Mouse (Mus musculus) gastrocnemius, postnatal 25 days (tissue): ENCODE data around the gene Cux2. TPM values are rescaled to one million over a fixed set of nuclear protein-coding genes. Genes with fewer than 3 reads are reported as not detected.

Experiments
- DNase-seq: peaks from one replicate; pipeline ENCODE4 v3.0.0; 2022
- total RNA-seq, 2 experiments: library from RNA; stranded (reverse); gene quantifications; 1 replicate in 1 of 2; 2 replicates in 1 of 2; pipeline ENCODE4 v1.2.3; 2021

The Cux2 gene
- total RNA-seq, 2 experiments from 2014 or later: 1.8 to 6.9 TPM

DNA sequence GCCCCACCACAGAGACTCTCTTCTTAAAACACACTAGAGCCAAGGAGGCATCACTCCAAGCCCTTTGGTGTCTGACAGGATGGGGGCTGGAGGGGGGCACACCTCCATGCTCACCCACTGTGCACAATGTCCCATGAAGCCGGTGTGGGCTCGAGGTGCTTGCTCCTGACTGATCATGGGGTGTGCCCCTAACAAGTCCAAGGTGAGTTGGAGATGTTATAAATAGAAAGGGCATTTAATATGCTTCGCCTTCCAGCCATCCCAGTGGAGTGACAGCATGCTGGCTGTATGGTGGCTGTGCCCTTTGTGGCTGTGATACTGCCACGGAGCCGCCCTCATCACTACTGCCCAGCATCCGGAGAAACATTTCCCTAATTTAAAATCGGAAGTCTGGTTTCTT, 87.5 kb downstream of the Cux2 start:
- DNase-seq: no peak

DNA sequence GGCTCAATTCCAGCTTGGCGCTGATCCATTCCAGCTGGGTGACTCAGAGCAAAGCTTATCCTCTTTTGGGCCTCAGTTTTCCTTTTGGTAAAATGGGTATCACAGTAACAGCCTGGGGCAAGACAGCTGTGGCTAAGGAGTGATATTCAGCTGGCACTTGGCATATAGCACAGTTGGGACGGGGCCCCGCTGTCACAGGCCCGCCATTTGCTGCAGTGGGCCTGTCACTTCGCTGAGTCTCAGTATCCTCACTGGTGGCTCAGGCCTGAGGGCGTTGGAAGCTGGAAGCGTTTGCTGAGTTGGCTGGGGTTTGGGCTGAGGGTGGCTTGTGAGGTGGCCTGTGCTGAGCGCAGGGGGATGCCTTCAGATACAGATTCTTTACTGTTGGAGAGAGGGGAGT, 88.6 kb downstream of the Cux2 start:
- no peak for DNase-seq

DNA sequence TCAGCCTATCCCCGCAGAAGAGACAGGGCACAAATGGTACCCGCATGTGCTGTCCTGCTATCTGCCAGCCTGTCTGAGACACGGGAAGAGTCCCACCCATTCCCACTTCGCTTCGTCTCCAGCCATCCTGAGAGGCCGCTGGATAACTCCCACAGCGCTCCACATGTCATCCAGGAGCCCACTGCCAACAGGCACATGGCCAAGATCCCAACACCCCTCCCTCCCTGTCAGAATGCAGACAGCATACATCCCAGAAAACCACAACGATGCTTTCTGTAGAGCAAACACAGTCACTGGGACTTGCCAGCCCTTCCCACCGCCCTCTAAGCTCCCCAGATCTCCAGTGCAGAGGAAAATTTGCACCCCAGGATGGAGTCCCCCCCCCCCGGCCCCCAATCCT, 90.2 kb downstream of the Cux2 start:
- no peak for DNase-seq

DNA sequence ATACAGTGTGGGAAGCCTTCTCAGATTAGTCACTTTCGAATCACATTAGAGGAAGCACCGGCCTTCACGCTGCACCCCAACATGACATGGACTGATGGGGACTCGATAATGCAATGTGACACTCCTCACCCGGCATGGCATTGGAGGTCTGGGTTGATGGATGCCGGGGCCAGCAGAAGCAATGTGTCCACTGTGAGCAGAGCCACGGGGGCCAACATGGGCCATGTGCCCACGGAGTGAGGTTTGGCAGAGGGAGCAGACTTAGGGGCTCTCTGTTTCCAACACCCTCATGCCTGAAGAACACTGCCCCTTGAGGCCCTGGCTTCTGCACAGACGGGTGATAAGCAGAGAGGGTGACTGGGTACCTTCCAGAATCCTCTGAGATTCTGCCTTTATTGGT, 91.4 kb downstream of the Cux2 start:
- no peak for DNase-seq

DNA sequence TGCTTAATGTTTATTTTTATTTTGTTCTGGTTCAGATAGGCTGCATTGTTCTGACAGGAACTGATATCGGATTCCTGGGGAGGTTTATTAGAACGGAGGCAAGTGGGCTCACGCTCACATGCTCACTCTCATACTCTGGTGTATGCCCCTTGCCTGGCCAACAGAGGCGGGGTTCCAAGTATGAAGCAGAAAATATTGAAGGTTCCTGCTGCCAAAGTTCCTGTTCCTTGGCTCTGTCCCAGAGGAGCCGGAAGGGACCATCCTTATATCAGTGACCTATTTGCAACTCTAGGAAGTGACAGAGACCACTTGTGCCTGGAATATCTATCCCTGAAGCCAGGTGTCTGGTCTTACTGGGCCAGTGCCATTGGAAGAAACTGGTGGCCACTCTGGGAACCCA, 94.1 kb downstream of the Cux2 start:
- no peak for DNase-seq

DNA sequence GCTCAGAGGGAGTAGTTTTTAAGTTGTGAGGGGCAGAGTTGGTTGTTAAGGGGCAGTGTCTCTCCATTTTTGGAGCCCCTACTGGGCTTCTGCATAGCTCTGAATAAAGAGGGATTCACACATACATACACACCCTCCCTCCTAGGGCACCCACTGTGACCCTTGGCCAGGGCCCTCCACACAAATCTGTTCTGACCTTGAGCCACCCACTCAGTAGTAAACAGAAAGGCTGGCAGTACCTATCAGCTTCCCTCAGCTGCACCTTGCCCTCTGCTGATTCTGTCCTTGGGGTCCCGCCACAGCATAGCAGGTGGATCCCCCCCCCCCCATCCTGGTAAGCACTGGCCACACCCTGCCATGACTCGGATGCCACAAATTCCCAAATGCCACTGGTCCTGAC, 99.7 kb downstream of the Cux2 start:
- DNase-seq: no peak

DNA sequence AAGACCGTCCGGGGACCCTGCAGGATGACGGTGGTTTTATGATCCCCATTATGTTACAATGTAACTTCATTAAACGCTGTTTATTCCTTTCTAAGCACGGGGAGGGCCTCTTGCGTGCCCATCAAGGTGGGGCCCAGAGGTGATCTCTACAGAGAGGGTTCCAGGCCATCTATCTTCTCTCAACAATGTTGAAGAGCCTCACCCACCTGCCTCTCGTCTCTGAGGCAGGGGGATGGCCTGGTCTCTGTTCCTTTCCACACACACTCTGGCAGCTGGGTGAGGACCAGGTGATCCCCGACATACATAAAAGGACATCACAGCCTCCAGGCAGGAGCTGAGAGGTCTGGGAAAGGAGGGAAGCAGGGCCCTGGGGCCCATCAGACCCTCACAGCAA, 100.9 kb downstream of the Cux2 start:
- DNase-seq: no peak

DNA sequence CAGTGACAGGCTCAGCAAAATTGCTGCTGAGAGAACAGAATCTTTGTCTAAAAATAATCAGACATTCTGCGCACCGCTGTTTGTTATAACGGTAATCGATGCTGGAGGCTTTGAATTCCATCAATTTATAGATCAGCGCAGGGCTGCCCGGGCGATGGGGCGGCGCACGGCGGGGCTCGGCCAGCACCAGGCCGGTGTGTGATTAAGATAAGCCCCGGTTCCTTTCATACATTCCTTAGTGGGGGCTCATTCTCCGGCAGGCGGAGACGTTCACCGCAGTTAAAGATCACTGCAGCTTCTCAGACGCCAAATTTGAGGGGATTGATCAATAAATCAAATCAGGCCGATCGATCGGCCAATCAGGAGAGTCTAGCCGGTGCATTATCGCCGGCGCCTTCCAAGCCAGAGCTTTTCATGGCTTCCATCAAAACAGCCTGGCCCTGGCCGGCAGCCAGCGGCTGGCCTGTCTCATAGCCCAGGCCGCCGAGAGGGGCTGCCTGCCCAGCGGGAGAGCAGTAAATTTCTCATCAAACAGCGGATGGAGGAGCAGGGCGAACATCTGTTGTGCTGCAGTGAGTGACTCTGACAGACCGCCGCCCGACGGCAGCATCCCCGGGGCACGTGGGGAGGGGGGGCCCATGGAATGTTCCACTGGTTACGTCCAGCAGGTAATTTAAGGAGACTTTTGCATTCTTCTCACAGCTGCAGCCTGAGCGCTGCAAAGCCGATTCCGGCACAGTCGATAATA, 101.4 kb downstream of the Cux2 start:
- no peak for DNase-seq

DNA sequence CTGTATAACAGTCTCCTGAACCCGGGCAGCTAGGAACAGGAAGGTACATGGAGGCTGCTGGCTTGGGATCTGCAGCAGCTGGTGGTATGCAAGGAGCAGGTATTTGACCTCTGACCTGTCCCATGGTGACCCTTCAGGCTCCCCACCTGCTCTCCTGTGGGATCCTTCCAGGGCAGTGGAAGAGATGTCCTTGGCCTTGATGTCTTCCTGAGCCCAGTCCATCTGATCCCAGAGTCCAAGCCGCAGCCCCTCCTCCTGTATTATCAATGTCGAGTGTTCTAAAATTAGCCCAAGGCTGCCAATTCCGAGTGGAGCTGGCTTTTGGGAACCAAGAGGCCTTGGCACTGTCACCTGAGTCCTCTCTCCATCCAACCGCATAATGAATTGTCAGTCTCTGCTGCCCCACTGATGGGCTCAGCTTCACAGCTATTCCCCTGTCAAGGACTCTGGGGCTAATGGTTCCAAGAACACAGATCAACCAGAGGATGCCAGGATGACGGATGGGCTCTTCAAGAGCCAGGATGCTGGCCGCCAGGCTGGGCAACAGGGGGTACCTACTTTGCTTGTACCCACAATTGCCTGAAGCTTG, 103.2 kb downstream of the Cux2 start:
- no peak for DNase-seq

DNA sequence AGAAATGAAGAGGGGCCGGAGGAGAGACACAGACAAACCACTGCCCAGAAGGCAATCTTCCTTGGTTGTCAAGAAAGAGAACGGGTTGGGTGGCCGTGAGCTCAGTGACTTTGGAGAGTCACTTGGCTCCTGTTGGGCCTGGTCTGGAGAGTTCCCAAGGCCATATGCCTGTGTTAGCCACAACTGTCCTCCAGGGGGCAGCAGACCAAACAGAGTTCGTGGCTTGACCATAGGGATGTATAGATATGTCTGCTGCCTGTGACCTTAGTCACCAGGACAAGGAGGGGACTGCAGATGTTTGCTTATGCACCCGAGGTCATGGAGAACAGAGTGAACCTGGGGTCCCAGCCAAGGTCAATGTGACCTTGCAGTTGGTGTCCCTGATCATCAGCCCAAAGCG, 104.1 kb downstream of the Cux2 start:
- no peak for DNase-seq

DNA sequence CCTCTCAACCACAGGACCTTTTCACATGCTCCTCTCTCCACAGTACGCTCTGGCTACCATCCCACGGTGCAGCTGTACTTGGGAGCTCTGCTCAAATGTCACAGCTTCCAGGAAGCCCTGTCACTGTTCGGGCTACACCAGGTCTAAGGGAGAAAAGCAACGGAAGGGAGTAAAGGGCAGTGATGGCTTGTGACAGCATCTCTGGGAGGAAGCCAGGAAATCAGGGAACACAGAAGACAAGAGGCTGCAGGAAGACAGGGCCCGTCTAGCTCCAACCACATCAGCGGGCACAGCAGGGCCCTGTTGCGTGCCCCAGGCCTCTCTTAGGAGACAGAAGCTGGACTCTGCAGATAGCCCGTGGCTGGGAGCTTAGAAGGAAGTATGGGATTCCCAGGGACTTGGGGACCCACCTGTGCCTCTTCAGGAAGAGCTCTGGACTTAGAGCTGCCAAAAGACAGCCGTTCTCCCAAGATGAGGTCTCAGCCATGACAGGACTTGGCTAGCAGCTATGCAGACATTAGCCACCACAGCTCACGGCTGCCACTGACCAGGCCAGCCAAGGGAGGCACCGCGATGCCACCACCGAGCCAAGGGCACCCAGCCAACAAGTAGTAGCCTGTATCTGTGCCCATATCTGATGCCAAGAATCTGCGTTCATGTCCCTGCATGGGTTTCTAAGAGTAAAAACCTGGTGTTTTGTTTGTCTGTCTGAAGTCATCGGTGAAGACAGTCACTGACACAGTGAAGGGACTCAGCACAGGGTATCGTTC, 105.7 kb downstream of the Cux2 start:
- peak; percentile 60 for DNase-seq

DNA sequence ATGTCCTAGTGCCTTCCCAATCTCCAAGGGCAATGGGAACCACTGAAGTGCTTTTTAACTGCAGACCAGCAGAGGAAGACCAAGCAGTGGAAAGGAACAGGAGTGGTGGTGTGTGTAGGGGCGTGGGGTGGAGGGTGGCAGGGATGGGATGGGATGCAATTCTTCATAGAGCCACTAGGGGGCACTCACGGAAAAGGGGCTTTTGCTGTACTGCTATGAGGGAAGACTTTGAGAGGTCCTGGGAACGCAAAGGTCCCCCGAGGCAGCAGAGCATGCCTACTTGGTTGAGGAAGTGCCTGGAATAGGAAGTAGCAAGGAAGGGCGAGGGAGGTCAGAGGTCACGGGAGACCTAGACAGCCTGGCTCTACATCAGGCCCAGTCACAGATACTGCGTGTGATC, 106.4 kb downstream of the Cux2 start:
- no peak for DNase-seq

DNA sequence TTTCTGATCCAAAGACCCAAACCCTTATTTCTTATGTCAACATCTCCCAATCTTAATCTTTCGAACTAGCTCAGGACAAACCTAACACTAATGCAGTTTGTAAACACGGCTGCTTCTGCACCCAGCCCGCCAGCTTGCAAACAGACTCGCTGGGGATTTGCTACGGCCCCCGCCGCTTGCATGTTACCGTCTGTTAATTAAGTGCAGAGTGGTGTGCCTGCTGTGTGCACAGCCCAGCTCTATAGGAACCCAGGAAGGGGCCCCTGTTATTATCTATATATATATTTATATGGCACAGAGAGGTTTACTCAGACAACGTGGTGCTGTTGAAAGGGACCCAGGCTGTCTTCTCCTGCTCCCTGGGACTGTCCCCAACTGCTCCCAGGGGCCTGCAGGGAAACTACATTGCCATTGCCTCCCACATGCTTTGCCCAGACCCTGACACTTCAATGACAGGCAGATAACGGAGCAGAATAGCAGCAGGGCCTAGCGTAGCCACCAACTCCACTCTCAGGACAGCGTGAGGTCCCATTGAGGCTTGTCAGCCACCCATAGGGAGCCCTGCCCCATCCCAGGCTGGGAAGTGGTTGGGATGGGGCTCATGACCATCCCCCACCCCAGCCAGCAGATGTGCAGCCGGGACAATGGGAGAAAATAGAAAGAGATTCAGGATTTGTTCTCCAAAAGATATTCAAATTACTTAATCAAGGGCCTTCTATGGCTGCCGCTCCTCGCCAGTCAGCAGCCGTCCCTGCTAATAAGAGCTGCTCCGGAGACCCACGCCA, 111.6 kb downstream of the Cux2 start:
- DNase-seq: no peak

DNA sequence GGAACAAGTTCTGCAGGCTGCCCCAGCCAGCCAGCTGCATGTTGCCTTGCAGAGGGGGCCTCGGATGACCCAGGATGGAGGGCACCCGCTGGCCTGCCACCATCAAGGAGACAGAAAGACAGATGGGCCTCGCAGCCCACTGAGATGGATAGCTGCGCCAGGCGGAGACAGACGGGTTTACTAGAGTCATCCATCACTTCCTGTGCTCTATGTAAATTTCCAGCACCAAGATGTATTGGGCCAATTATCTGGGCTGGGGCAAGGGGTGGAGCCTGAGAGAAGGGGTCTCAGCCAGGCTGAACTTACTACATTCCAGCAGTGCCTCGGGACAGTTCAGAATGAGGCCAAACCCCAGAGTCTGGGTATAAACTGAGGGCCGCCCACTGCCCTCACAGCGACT, 119.6 kb downstream of the Cux2 start:
- DNase-seq: no peak

DNA sequence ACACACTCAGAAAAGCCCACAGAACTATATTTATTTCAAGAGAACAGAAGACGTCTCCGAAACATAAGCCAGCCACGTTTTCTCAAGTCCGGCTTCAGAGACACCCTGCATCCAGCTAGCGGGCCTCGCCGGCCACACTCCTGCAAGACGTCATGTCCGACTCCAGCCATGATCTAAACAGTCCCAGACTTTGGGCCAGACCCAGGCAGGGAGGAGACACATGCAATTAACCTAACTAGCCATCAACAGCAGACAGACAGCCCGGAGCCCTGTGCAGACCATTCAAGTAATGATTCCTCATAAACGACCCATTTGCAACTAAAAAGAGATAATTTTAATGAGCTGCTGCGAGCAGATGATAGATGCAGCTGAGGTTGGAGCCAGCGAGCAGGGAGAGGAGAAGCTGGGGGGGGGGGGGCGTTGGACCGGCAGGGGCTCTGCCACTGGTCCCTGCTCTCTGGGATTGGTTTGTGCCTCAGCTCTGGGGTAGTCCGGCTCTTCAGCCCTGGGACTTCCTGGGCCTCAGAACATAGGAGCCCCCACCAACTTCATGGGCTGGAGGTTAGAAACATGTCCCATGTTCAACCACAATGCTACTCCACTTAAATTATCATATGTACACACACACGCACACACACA, 121.4 kb downstream of the Cux2 start:
- DNase-seq: no peak

DNA sequence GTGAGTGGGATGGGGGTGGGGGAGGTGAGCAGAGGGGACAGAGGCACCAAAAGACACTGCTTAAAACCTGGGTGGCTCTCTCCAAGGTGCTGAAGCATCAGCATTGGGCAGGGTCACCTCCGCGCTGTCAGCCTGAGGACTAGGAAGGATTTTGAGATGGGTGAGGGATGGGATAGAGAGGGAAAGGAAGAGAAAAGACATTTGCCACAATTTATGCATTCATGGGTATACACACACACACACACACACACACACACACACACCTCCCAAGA, 123.4 kb downstream of the Cux2 start:
- no peak for DNase-seq

DNA sequence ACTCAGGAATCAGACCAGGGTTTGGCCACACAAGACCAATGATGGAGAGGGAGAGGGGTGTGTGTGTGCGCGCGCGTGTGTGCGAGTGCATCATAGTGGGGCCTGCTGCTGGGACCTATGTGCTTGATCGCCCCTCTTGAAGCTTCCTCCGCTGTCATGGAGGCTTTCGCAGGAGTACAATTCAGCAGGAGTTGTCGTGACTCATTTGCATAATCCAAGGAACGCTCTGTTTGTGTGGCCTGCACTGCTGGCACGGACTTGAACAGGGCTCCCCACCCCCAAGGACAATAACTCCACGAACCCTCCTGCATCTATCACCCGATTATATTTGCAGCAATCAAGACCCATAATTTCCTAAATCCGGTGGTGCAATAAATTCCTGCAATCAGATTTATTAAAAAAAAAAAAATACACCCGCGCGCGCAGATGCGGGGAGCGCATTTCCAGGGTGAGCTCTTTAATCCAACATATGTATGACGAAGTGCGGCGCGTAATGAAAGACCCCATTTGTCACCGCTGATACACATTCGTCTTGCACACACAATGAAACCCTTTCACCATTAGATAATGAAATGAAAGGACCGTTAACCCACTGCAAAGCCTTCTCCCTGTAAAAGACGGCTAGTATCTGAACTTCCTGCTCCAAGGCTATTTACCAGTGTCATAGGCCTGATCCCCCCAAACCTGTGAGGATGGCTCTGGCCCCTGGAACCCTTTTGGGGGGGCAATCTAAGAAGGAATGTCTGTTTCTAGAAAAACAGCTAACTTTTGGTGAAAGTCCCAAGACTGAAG, 124.0 kb downstream of the Cux2 start:
- DNase-seq: no peak

DNA sequence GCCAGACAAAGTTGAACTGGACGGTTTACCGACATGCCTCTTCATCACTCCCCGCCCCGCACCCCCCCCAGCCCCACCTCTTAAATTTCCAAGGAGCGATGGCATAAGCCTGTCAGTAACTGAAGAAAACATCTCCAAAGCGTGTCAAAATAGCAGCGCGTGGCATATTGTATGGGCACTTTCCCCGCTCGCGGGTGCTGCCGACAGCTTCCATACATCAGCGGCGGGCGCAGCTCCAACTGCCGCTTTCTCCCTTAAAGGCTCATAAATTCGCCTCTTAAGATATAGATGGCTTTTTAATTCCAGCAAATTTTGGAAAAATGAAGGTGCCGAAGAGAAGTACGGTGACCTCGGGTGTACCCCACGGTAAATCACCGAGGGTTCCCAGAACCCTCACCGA, 124.6 kb downstream of the Cux2 start:
- no peak for DNase-seq

DNA sequence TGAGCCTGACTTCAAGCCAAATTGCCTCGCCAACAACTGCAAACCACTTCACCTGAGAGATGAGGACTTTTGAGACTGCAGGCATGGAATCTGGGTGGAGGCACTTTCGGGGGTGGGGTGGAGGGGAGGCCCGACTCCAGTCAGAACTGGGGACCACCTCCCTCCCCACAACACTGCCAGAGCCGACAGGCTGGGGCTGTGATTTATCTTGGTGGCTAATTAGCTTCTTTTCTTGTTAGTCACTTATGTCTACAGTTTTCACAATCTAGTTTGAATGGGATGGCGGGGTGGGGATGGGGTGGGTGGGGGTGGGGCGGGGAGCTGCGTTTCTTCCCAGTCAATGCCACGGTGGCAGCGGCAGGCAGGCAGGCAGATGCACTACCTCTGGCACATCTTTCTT, 125.5 kb downstream of the Cux2 start:
- DNase-seq: no peak

DNA sequence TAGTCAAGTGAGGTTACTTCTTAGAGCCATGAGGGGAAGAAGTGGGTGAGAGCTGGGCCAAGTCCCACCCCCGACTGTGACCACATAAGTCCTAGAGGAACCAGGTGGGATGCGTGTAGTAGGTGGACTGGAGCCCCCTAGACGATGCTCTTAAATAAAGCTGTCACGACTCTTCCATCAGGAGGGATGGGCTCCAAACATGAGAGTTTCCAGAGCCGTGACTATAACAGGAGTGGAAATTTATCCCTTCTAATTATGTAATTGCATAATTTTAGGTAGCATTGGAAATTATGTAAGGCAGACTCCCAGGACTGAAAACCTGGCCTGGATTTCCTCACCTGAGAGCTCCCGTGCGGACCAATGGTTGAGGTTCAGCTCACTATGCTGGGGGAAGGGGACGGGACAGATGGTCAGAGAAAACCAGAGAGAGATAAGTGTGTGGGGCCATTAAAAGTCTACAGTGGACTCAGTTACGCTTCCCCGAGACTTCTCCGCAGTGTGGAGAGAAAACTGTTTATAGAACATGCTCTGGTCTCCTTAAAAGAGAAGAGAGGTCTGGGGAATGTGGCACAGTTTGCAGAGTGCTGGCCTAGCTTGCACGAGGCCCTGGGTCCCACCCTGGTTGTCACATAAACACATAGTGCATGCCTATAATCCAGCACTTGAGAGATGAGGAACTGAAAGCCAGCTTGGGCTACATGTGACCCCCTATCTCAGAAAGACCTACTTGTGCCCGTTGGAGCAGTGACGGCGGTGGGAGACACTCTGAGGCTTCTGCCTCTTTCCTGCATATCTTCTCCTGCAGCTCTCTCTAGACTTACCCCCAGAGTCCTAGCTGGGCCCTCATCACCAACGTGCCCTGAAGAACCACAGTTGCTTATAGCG, 126.7 kb downstream of the Cux2 start:
- DNase-seq: no peak

DNA sequence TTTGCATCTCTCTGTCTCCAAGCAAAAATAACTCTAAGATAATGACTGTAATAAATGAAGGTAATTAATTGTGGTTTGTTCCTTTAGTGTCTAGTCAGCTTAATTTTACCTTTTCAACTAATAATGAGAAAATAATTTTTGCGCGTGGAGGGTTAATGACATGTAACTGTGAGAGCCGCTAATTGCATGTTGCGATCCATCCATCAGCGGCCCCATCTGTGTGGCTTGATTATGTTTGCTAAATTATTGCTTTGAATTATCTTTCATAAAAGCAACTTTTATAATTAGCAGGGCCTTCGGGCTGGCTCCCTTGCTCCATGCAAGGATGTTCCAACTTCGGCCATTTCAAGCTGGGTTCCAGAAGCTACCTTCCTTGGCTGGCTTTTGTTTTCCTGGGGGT, 130.7 kb downstream of the Cux2 start:
- DNase-seq: no peak
